Mouse (Mus musculus) thymus, postnatal 10 days (tissue): ENCODE measurements around the gene Galr3.
"Not testable (repeated sequence)": the region's sequence is repeated elsewhere in the genome, so short reads cannot be mapped to it uniquely, and the experiment has no call there.

Experiments
- DNase-seq, 2 experiments: peaks; one replicate each; pipeline ENCODE4 v3.0.0; 2021; ENCODE audit warnings: low spot score in 2 of 2

Galr3 gene

GRCm38 (mm10) chr15:79026511-79027290, 15.0 kb upstream of the Galr3 start:
- no peak for DNase-seq

GRCm38 (mm10) chr15:79027291-79028205, 14.1 kb upstream of the Galr3 start:
- peak in 1 of 2 experiments; percentile 31 for DNase-seq

- DNase-seq, result peak; percentile 76 to 88
Measured at GRCm38 (mm10) chr15:79028237-79028738, 13.4 kb upstream of the Galr3 start, which contains the start of gene H1f0. Gene H1f0 (plus strand): TSS chr15:79028450.

DNA sequence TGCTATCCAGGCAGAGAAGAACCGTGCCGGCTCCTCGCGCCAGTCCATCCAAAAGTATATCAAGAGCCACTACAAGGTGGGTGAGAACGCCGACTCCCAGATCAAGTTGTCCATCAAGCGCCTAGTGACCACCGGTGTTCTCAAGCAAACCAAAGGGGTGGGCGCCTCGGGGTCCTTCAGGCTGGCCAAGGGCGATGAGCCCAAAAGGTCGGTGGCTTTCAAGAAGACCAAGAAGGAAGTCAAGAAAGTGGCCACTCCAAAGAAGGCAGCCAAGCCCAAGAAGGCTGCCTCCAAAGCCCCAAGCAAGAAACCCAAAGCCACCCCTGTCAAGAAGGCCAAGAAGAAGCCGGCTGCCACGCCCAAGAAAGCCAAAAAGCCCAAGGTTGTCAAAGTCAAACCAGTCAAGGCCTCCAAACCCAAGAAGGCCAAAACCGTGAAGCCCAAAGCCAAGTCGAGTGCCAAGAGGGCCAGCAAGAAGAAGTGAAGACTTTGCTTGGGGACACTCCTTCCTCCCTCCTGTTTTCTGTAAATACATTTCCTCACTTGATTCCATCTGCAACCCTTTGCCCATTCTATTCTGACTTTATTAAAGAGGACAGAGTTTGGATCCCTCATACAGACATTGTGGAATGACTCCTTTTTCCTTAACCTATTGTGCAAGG, 12.7 kb upstream of the Galr3 start:
- DNase-seq, result no peak

- DNase-seq, result peak in 1 of 2 experiments; percentile 39
Measured at GRCm38 (mm10) chr15:79029519-79030241, 12.0 kb upstream of the Galr3 start.

DNA sequence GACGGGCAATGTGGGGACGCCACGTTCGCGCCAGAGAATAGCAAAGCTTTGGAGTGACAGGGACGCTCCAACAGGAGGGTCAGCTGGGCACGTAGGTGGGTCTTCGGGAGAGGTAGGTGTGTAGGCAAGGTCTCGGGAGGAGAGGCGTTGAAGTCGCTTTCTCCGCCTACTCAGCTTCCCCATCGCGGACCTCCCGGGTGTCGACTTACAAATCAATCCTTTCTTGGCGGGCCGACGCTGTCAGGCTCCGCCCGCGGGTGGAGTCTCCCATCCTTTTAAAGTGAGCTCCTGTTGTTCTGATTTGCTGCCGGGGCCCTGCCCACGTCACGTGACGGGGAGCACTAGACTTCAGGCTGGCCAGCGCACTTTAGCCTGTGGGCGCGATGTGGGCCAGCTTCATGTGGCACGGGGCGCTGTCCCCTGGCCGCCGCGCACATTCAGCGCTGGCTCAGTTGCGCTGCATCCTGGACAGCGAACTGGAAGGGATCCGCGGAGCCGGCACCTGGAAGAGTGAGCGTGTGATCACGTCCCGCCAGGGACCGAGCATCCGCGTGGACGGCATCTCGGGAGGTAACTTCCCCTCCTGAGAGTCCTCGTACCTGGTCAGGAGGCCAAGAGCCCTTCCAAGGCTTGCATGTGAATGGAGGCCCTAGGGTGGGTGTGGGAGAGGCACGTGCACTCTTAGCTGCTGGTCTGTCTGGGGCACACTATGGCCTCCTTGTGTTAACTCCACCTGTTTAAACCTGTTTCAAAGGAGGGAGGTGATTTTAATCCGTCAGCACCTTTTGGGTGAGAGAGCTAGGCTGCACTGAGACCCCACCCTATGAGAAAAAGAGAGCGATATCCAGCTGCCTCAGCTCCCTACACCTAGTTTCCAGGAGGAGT, 10.9 kb upstream of the Galr3 start:
- DNase-seq, result peak; percentile 45 to 47

GRCm38 (mm10) chr15:79031908-79032307, 9.8 kb upstream of the Galr3 start:
- DNase-seq, result not testable (repeated sequence)

- DNase-seq, result peak; percentile 28 to 70
Measured at GRCm38 (mm10) chr15:79037913-79038328, 3.8 kb upstream of the Galr3 start.

DNA sequence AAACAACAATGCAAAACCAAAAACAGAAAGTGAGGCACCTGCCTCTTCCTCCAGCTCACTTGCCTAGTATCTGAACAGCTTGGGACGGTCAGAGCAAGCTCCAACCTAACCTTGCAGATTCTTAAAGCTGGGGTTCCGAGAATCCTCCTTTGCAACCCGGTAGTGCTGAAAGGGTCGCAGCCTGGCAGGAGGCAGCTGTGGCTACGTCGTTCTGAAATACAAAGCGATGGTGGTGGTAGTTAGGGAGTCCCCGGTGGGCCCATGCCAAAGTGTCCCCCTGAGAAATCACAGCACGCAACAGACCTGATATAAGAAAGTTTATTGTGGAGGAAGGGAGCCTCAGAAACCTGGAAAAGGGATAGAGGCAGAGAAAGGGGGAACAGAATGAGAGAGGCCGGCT, 3.4 kb upstream of the Galr3 start:
- no peak for DNase-seq

- peak; percentile 83 to 93 for DNase-seq
Measured at GRCm38 (mm10) chr15:79038853-79039252, 2.8 kb upstream of the Galr3 start.

GRCm38 (mm10) chr15:79040501-79041416, 926 bp upstream of the Galr3 start:
- DNase-seq, result peak in 1 of 2 experiments; percentile 41

DNA sequence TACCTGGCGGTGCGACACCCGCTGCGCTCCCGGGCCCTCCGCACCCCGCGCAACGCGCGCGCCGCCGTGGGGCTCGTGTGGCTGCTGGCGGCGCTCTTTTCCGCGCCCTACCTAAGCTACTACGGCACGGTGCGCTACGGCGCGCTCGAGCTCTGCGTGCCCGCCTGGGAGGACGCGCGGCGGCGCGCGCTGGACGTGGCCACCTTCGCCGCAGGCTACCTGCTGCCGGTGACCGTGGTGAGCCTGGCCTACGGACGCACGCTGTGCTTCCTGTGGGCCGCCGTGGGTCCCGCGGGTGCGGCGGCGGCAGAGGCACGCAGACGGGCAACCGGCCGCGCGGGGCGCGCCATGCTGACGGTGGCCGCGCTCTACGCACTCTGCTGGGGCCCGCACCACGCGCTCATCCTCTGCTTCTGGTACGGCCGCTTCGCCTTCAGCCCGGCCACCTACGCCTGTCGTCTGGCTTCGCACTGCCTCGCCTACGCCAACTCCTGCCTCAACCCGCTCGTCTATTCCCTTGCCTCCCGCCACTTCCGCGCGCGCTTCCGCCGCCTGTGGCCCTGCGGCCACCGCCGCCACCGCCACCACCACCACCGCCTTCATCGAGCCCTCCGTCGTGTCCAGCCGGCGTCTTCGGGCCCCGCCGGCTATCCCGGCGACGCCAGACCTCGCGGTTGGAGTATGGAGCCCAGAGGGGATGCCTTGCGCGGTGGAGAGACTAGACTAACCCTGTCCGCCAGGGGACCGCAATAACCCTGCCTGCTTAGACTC, 1.2 kb downstream of the Galr3 start:
- DNase-seq, result no peak

DNA sequence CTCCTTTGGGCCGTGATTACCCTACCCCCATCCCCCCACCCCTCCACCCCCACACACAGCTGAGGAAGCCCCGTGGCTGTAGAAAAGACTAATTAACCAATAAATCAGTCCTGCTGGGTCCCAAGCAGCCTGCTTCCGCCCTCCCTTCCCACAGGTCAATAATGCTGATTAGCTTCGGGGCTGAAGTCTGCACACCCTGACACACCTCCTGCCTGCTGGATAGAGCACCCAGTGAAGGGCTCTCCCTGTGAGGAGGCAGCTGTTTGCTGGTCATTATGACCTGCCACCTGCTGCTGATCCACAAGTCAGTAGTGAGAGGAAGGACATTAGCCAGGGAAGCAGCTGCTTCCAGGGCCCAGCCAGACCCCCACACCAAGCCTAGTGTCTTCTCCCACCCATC, 3.2 kb downstream of the Galr3 start:
- no peak for DNase-seq

GRCm38 (mm10) chr15:79048186-79048585, 6.5 kb downstream of the Galr3 start:
- DNase-seq, result no peak

- no peak for DNase-seq
Measured at GRCm38 (mm10) chr15:79050160-79050845, 8.6 kb downstream of the Galr3 start.

- no peak for DNase-seq
Measured at GRCm38 (mm10) chr15:79050964-79051363, 9.3 kb downstream of the Galr3 start.

DNA sequence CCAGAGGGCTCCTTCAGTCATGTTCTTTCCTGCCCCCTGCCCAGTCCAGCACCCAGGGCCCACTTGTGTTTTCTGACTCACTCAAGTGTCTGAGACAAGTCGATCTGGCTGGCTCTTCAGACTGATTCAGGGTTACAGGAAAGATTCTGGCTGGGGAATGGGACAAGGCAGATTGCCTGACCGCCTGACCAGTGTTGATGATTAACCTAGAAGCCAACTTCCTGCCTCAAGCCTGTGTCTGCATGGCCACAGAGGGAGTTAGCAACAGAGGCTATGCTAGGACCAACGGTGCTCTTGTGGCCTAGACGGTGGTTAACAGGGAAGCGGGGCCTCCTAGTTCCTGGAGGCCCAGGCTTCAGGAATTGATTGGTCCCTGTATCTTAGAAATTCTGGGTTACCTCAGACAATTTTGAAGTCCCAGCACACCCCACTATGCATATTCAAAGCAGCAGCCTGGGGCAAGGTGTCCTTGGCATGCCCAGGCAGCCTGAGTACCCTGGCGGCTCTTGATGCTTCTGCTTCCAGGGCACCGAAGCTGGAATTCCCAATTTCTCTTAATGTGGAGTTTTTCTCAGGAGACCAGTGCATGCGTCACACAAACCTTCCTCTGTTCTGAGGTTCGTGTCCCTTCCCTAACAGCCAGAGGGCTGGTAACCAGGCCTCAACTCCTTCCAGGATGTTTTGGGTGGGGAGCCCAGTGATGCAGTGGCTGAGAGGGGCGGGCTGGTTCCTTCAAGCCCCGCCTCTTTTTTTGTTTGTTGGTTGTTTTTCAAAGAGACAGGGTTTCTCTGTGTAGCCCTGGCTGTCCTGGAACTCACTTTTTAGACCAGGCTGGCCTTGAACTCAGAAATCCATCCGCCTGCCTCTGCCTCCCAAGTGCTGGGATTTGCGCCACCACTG, 10.0 kb downstream of the Galr3 start:
- no peak for DNase-seq
